Mouse (Mus musculus): ENCODE results near the gene Ifna6.

The Ifna6 gene

GRCm38 (mm10) chr4:88845334-88845733 lies 18.1 kb downstream of the Ifna6 start:
- no peak for DNase-seq (ENCODE audit: low spot score)

DNA sequence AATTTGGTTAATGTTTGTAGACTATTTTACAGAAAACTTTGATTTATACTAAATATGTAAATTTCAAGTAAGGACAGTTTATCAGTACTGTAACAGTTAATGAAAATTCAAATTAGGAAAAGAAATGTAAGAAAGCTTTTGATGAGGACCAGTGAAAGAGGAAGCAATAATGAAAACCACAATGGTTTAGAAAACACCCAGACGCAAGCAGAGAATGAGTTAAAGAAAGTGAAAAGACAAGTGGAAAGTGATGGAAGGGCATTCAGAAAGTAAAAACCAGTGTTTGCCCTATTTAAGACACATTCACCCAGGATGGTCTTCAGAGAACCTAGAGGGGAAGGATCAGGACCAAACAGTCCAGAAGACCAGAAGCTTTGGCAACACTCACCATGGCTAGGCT lies 22.5 kb downstream of the Ifna6 start, which contains the start of gene Ifna1:
Gene Ifna1, plus strand, starts transcription at position 390 of the 400 bp plus-strand sequence.
- DNase-seq (ENCODE audit: low spot score), result no peak

DNA sequence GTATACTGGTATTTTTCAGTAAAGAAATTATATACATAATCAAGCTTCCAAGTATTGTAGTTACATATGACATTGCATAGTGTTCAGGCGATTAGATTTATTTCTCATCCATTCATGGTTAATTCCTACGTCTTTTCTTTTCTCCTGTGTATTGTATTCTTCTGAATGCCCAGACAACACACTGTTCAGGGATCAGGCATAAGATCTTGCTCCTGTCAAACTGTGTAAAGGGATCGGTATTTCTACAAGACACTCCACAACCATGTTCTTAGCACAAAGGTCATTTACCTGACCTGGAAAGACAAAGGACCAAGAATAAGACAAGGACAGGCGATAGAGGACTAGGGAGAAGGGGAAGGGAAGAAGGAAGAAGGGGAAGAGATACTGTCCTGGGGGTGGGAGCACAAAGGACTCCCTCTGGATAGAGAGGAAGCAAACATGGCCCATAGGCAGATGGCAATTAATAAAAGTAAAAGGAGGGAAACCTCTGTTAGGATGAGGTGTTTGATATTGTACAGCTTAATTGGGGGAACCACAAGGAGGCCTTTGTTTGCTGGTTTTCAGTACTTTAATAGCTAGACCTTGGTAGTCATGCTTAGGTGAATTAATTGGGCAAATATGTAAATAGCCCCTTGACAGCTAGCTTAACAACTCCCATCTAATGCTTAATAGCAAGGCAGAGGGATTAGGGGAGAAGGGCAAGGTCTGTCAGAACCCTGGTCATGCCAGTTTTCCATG lies 24.0 kb downstream of the Ifna6 start:
- no peak for DNase-seq (ENCODE audit: low spot score)

DNA sequence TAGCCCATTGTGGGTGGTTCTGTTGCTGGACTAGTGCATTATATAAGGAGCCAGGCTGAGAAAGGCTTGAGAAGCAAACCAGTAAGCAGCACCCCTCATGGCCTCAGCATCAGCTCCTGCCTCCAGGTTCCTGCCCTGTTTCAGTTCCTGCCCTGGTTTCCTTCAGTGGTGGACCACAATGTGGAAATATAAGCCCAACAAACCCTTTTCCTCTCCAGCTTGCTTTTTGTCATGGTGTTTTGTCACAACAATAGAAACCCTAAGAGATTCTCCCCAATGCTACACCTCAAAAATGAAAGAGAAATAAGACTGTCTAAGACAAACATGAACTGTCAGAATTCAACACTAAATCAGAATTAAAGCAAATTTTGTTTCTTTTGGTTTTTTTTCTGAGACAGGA lies 32.0 kb downstream of the Ifna6 start:
- DNase-seq (ENCODE audit: low spot score), result no peak

GRCm38 (mm10) chr4:88863309-88863708 lies 36.1 kb downstream of the Ifna6 start:
- DNase-seq (ENCODE audit: low spot score), result no peak

- DNase-seq (ENCODE audit: low spot score), result no peak
Measured at GRCm38 (mm10) chr4:88864599-88864998, 37.4 kb downstream of the Ifna6 start.

DNA sequence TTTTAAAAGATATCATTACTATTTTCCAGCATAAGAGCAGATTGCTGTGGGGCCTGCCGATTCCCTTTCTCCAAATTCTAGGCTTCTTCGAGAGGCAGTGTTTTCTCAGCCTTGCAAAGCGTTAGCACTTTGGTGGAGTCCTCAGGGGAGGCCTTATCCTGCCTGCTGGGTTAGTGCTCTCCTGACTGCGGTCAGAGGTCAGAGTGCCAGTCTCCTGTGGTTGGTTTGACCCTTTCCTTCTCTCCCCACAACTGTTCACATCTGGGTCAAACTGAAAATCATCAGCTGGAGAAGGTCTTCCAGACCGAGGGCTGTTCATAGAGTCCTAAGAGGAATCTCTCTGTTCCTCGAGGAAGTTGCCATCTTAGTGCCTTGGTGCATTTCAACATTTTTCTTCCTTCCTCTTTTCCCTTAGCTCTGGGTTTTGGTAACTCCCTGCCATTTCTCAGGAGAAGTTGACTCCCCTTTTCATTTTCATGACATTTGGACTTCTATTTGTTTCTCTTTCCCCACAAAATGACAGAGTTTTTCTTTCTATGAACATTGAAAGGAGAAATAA lies 37.9 kb downstream of the Ifna6 start:
- DNase-seq (ENCODE audit: low spot score), result no peak

GRCm38 (mm10) chr4:88867366-88867925 lies 40.2 kb downstream of the Ifna6 start:
- no peak for DNase-seq (ENCODE audit: low spot score)

- DNase-seq (ENCODE audit: low spot score), result no peak
Measured at GRCm38 (mm10) chr4:88867926-88868911, 41.0 kb downstream of the Ifna6 start.

- DNase-seq (ENCODE audit: low spot score), result no peak
Measured at GRCm38 (mm10) chr4:88872691-88873090, 45.5 kb downstream of the Ifna6 start.

- DNase-seq (ENCODE audit: low spot score), result no peak
Measured at GRCm38 (mm10) chr4:88875435-88876095, 48.3 kb downstream of the Ifna6 start.

DNA sequence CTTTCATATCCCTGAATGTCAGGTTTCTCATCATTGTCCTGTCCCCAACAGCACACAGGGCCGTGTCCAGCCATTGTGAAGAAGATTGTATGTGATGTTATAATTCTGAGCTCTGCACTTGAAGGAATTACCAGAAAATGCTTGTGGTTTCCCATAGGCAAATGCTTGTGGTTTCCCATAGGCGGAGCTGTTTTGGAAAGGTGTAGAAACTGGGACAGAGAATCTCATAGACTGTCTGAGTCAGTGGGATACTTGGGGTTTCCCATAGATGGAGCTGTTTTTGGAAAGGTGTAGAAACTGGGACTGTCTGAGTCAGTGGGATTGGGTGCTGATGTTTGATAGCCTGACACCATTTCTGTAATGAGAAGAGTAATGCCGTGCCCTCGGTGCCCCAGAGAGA lies 49.3 kb downstream of the Ifna6 start:
- no peak for DNase-seq (ENCODE audit: low spot score)
